Mouse (Mus musculus) kidney, postnatal 0 days (tissue): ENCODE data around the gene Myo18a. TPM values are rescaled to one million over a fixed set of nuclear protein-coding genes. Genes with fewer than 3 reads are reported as not detected.

Source experiments
- ATAC-seq: fragments of 200-750 bp; cut with Nextera tagmentation; replicated peaks from 2 replicates; pipeline ENCODE4 v1.8.0; 2017; ENCODE audit warnings: low read depth, moderate number of reproducible peaks, moderate TSS enrichment, moderate library complexity; ENCODE audit not compliant: low FRiP score
- DNase-seq: peaks from one replicate; pipeline ENCODE4 v3.0.0-alpha.2; 2016; ENCODE audit warnings: low spot score
- H3K27ac ChIP-seq: fragments of 300-500 bp; sonication (generic); 2 replicates; pipeline ENCODE4 v1.5.1; 2014; ENCODE audit warnings: mild to moderate bottlenecking
- H3K27me3 ChIP-seq: fragments of 300-500 bp; sonication (generic); 2 replicates; pipeline ENCODE4 v1.6.1; 2014; ENCODE audit warnings: low read length, mixed read lengths; ENCODE audit not compliant: insufficient read depth
- H3K36me3 ChIP-seq: fragments of 300-500 bp; sonication (generic); 2 replicates; pipeline ENCODE4 v1.6.1; 2014; ENCODE audit warnings: low read length, mixed read lengths; ENCODE audit not compliant: insufficient read depth
- H3K4me1 ChIP-seq: fragments of 300-500 bp; sonication (generic); replicated peaks from 2 replicates; pipeline ENCODE4 v1.6.1; 2014; ENCODE audit warnings: antibody characterized with exemption, low read length, mixed read lengths; ENCODE audit not compliant: insufficient read depth
- H3K4me2 ChIP-seq: fragments of 300-500 bp; sonication (generic); 2 replicates; pipeline ENCODE4 v1.6.1; 2014; ENCODE audit warnings: mild to moderate bottlenecking, low read length, moderate library complexity, mixed read lengths
- H3K4me3 ChIP-seq: fragments of 300-500 bp; sonication (generic); replicated peaks from 2 replicates; pipeline ENCODE4 v1.5.1; 2014; ENCODE audit warnings: low read depth, low read length
- H3K9ac ChIP-seq: fragments of 300-500 bp; sonication (generic); 2 replicates; pipeline ENCODE4 v1.6.1; 2014; ENCODE audit warnings: low read depth, low read length
- H3K9me3 ChIP-seq: fragments of 300-500 bp; sonication (generic); replicated peaks from 2 replicates; pipeline ENCODE4 v1.6.1; 2016; ENCODE audit warnings: low read length, inconsistent platforms, mixed read lengths
- CTCF ChIP-seq: IDR thresholded peaks from 2 replicates; pipeline ENCODE4 v1.5.1; 2016; ENCODE audit warnings: antibody characterized with exemption, low read depth, mild to moderate bottlenecking, moderate library complexity
- WGBS: fragments of 180-500 bp; shearing (Covaris S2); extraction: QIAGEN DNeasy Blood & Tissue Kit; methylation state at CpG from one replicate; pipeline ENCODE4 v1.1.7; 2014; 5-methylcytosine and 5-hydroxymethylcytosine counted together
- polyA plus RNA-seq: library from polyadenylated mRNA; unstranded; fragments of >200 nt; fragmentation: Nextera tagmentation; extraction: Ambion mirVana; gene quantifications from 2 replicates; pipeline ENCODE4 v1.2.1, GENCODE M21; 2015

Myo18a gene
- polyA plus RNA-seq, 1 experiment from 2014 or later: 26.5 TPM

GRCm38 (mm10) chr11:77906097-77906687, 143.1 kb downstream of the Myo18a start:
- Histone ChIP-seq H3K9me3 (no peaks in the 10 kb centered on the region), H3K4me2 (no peak overlapping the region), H3K4me1 (peaks cover 3% of the 10 kb centered on the region; the same call in 1 of the 2 replicates), H3K36me3 (no peaks in the 10 kb centered on the region), H3K9ac (no peak overlapping the region), H3K4me3 (no peak overlapping the region), H3K27me3 (peaks cover 4% of the 10 kb centered on the region; the same call in 1 of the 2 replicates), H3K27ac (no peak overlapping the region)
- ATAC-seq (no peak), DNase-seq (no peak)
- TF ChIP-seq CTCF: no peak
- WGBS: 49% methylated on average over 19 of the region's 19 CpGs

GRCm38 (mm10) chr11:77906747-77907174, 143.7 kb downstream of the Myo18a start:
- ATAC-seq: no peak
- Histone ChIP-seq H3K9me3 (no peaks in the 10 kb centered on the region), H3K36me3 (no peaks in the 10 kb centered on the region), H3K27me3 (peaks cover 4% of the 10 kb centered on the region; the same call in 1 of the 2 replicates), H3K27ac (no peak overlapping the region), H3K4me3 (no peak overlapping the region), H3K4me1 (peaks cover 3% of the 10 kb centered on the region; the same call in 1 of the 2 replicates), H3K4me2 (no peak overlapping the region), H3K9ac (no peak overlapping the region)
- no peak for DNase-seq
- 14% methylated on average over 8 of the region's 9 CpGs for WGBS
- no peak for TF ChIP-seq CTCF

- ATAC-seq (no peak), DNase-seq (no peak)
- H3K4me3 ChIP-seq: no peak overlapping the region
- no peak overlapping the region for H3K9ac ChIP-seq
- peaks cover 3% of the 10 kb centered on the region; the same call in 1 of the 2 replicates for H3K4me1 ChIP-seq
- no peaks in the 10 kb centered on the region for H3K36me3 ChIP-seq
- no peak overlapping the region for H3K27ac ChIP-seq
- WGBS: 73% methylated on average over 4 of the region's 4 CpGs
- no peaks in the 10 kb centered on the region for H3K9me3 ChIP-seq
- TF ChIP-seq CTCF: no peak
- H3K4me2 ChIP-seq: no peak overlapping the region
- peaks cover 4% of the 10 kb centered on the region; the same call in 1 of the 2 replicates for H3K27me3 ChIP-seq
Observed at GRCm38 (mm10) chr11:77908468-77908867, 145.4 kb downstream of the Myo18a start.

- peaks cover 8% of the 10 kb centered on the region; the same call in 1 of the 2 replicates for H3K27me3 ChIP-seq
Observed at GRCm38 (mm10) chr11:77909376-77909775, 146.3 kb downstream of the Myo18a start.

GRCm38 (mm10) chr11:77909776-77910175, 146.7 kb downstream of the Myo18a start:
- Histone ChIP-seq H3K4me2 (no peak overlapping the region), H3K9ac (no peak overlapping the region), H3K36me3 (no peaks in the 10 kb centered on the region), H3K4me3 (no peak overlapping the region), H3K9me3 (no peaks in the 10 kb centered on the region), H3K27ac (no peak overlapping the region), H3K27me3 (peaks cover 11% of the 10 kb centered on the region), H3K4me1 (peaks cover 3% of the 10 kb centered on the region; the same call in 1 of the 2 replicates)
- WGBS: 17% methylated on average over 6 of the region's 6 CpGs
- DNase-seq (no peak), ATAC-seq (no peak)
- TF ChIP-seq CTCF: no peak

More at GRCm38 (mm10) chr11:77909376-77909775, 146.3 kb downstream of the Myo18a start:
- no peak for TF ChIP-seq CTCF
- ATAC-seq (no peak), DNase-seq (no peak)
- Histone ChIP-seq H3K36me3 (no peaks in the 10 kb centered on the region), H3K4me3 (no peak overlapping the region), H3K9ac (no peak overlapping the region), H3K27ac (no peak overlapping the region), H3K4me1 (peaks cover 3% of the 10 kb centered on the region; the same call in 1 of the 2 replicates), H3K9me3 (no peaks in the 10 kb centered on the region), H3K4me2 (no peak overlapping the region)
- 24% methylated on average over 5 of the region's 5 CpGs for WGBS

- H3K4me3 ChIP-seq: no peak overlapping the region
- no peaks in the 10 kb centered on the region for H3K36me3 ChIP-seq
- H3K27ac ChIP-seq: no peak overlapping the region
- no peak for TF ChIP-seq CTCF
- H3K4me2 ChIP-seq: no peak overlapping the region
- peaks cover 25% of the 10 kb centered on the region for H3K27me3 ChIP-seq
- DNase-seq (no peak), ATAC-seq (no peak)
- H3K9ac ChIP-seq: no peak overlapping the region
- H3K4me1 ChIP-seq: no peaks in the 10 kb centered on the region; the same call in 1 of the 2 replicates
- 28% methylated on average over 6 of the region's 6 CpGs for WGBS
- no peaks in the 10 kb centered on the region for H3K9me3 ChIP-seq
Observed at GRCm38 (mm10) chr11:77913505-77913904, 150.5 kb downstream of the Myo18a start.
